Mouse (Mus musculus) cortical plate, adult 2 months (tissue): Measurements from ENCODE around the gene Ppp1r26.

Source experiments
- CTCF ChIP-seq: fragments of 200-500 bp; IDR thresholded peaks from 2 replicates; pipeline ENCODE4 v1.5.1; 2011; ENCODE audit warnings: mild to moderate bottlenecking, control low read depth, low read length; ENCODE audit not compliant: insufficient read depth; ENCODE audit errors: extremely low read depth
- POLR2A ChIP-seq: fragments of 200-500 bp; IDR thresholded peaks from 2 replicates; pipeline ENCODE4 v1.6.1; 2011; ENCODE audit warnings: mild to moderate bottlenecking, low read length, control low read depth; ENCODE audit not compliant: insufficient read depth; ENCODE audit errors: extremely low read depth

GRCm38 (mm10) chr2:28494521-28494920 lies 47.9 kb downstream of the Ppp1r26 start:
- TF ChIP-seq CTCF (no peak), POLR2A (no peak)
